Mouse (Mus musculus) right cerebral cortex, postnatal 4 days (tissue): ENCODE data around the gene Plpp1.

Experiments
- DNase-seq: peaks from one replicate; pipeline ENCODE4 v3.0.0-alpha.2; 2022

Plpp1 gene

DNA sequence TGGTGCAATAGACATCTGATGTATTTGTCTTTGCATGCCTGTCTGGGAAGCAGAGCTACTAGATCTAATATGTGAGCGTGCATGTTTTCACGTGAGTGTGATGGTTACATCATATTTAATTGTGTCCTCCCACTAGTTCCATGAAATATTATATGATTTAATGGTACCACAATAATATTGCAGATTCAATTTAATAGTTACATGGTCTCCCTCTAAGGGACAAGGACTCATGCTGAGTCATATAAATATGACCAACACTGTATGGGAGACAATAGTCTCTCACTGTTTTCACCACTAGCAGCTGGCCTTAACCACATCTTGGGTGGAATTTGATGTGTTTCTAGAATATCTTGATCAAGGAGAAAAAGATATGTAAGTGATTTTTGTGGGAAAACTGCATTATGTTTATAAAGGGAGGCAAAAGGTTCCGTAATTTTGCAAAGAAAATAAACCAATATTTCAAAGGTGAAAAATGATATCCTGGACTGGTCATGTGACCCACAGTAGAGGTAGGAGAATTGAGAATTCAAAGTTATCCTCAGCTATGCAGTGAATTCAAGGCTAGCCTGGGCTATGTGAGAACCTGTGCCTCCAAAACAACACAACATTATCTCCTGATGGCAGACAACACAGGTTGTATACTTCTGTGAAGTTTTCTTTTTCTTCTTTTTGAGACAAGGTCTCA, 26.5 kb upstream of the Plpp1 start:
- no peak for DNase-seq

DNA sequence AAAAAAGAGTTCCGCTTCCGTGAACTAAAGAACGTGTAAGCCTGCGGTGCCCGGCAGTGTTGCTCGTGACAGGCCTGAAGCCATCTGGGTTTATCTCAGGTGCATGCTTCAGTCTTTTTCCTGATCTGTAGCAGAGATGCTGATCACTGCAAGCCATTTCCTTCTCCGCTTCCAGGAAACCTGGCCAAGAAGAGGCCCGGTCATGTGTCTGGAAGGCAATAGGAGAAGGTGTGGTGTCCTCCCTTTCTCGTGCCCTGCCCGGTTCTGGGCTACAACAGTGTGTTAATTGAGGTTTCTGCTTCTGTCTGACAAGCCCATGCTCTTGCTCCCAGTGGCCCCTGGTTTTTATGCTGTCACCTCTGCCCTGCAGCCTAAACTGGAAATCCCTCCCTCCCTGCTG, 24.7 kb upstream of the Plpp1 start:
- DNase-seq, result no peak

GRCm38 (mm10) chr13:112778407-112778806, 22.2 kb upstream of the Plpp1 start:
- no peak for DNase-seq

DNA sequence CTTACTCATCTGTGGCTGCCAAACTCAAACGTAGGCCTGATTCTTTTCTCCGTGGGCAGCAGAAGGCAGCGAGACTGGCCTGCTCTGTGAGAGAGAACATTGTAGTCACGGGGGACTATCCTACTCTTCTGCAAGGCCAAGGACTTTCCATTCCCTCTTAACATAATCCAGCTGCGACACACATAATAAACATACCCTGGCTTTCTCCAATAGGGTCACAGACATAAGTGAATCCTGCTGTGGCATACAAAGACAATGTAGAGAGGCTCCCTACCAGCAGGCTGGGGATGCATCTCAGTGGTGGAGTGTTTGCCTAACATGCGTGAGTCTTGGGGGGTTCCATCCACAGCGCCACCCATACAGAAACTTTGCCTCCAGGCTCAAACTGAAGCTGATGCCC, 15.3 kb upstream of the Plpp1 start:
- no peak for DNase-seq

DNA sequence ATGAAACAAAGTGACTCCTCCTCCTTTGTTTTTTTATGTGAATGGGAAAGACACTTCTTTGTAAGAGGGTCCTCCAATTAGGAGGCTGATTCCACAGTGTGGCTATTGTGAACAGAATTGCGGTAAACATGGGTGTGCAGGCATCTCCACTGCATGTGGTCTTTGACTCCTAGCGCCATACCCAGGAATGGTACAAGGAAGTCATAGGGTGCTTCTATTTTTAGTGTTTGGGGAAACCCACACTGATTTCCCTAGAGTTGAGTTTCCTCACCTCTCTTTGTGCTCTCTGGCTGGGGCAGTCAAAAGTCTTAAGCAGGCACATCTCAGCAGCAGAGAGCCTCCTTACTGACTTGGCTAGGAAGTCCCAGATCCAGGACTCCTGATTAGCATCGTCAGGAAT, 14.4 kb upstream of the Plpp1 start:
- DNase-seq, result no peak

- no peak for DNase-seq
Observed at GRCm38 (mm10) chr13:112786942-112787533, 13.6 kb upstream of the Plpp1 start.

GRCm38 (mm10) chr13:112790774-112791173, 9.8 kb upstream of the Plpp1 start:
- DNase-seq, result no peak

DNA sequence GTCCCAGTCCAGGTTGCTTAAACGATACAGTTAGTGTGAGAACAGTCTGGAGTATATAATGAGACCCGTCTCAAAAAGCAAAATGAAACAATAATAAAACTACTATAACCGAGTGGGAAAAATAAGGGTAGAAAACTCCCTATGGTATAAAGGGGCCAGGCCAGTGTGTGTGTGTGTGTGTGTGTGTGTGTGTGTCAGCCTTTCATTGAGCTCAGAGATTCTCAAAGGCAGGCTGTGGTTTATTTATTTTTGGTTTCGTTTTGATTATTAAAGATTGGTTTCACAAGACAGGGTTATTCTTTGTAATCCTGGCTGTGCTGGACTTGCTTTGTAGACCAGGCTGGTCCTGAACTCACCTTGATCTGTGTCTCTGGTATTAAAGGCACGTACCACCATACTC, 8.7 kb upstream of the Plpp1 start:
- no peak for DNase-seq

DNA sequence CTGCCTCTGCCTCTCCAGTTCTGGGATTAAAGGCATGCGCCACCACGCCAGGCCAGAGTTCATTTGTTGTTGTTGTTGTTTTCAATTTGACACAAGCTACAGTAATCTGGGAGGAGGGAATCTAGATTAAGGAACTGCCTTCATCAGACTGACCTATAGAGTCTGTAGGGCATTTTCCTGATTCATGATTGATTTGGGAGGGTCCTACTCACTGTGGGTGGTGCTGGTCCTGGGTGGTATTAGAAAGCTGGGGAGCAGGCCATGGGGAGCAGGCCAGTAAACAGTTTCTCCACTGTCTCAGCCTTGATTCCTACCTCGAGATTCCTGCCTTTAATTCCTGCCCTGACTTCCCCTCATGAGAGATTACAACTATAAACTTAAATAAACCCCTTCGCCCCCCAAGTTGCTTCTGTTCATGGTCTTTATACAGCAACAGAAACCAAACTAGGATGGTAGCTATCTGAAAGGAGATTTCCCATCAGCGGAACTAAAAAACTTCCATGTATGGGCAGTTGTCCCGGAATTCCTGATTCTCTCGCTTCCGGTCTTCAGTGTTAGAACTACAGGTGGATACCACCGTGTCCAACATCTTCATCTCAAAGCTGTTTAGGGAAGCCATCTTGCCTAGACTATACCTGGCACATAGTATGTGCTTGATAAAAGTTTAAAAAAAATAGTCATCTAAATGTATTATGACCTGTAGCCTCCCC, 2.2 kb upstream of the Plpp1 start:
- no peak for DNase-seq

DNA sequence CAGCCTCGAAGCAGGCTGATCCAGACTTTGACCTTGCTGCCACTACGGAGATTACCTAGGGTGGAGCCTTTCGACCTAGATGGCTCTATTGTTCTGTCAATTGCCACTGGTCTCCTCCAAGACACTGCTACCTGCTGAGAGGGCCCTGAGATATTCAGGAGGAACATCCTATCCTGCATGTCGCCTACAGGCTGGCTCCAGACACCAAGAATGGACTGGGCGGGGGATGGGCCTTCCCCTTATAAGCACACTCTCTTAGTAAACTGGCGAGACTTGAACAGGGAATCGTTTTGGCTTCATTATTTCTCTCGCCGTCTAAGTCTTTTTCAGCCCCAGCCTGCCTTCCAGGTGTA, 1.7 kb upstream of the Plpp1 start:
- no peak for DNase-seq

- no peak for DNase-seq
Observed at GRCm38 (mm10) chr13:112799721-112800241, 811 bp upstream of the Plpp1 start.

- no peak for DNase-seq
Observed at GRCm38 (mm10) chr13:112801381-112802004, 901 bp downstream of the Plpp1 start.

GRCm38 (mm10) chr13:112803106-112803505, 2.5 kb downstream of the Plpp1 start:
- no peak for DNase-seq

- DNase-seq, result no peak
Observed at GRCm38 (mm10) chr13:112803661-112804060, 3.1 kb downstream of the Plpp1 start.

DNA sequence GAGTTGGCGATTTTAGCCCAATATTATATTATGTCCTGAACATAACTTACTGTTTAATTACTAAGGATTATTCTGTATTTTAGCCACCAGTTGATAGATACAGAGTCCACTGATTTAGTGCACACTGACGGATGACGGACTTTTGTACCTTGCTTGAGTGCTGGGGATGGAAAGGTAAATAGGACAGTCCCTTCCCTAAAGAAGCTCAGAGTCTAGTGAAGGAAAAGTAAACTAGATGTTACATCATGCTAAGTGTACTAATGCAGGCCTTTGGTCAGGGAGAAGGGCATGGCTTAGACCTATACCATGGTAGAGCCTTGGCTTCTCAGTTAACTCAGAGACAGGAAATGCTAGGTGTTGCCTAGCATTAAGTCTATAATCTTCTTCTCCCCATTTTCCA, 4.9 kb downstream of the Plpp1 start:
- no peak for DNase-seq

- no peak for DNase-seq
Observed at GRCm38 (mm10) chr13:112807936-112808667, 7.5 kb downstream of the Plpp1 start.

GRCm38 (mm10) chr13:112809504-112810247, 9.1 kb downstream of the Plpp1 start:
- DNase-seq, result no peak

DNA sequence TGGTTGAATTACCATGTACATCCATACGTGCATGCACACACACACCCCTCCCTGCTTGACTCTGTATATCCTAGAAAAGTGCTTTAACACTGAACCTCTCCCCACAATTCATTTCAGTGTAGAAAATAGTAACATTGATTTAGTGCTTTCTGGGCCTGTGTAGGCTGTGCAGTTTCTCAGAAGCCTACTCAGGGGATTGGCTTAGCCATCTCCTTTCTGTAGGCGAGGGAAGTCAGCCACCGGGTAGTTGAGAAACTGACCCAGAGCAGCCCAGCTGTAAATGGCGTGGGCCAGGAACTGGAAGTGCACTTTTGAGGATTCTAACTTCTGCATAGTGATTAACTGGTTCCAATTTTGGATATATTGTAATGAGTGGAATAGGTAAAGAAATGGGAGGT, 9.7 kb downstream of the Plpp1 start:
- DNase-seq, result no peak

- no peak for DNase-seq
Observed at GRCm38 (mm10) chr13:112810751-112811150, 10.2 kb downstream of the Plpp1 start.

GRCm38 (mm10) chr13:112811708-112812403, 11.3 kb downstream of the Plpp1 start:
- DNase-seq, result no peak

GRCm38 (mm10) chr13:112815996-112816395, 15.4 kb downstream of the Plpp1 start:
- DNase-seq, result no peak

DNA sequence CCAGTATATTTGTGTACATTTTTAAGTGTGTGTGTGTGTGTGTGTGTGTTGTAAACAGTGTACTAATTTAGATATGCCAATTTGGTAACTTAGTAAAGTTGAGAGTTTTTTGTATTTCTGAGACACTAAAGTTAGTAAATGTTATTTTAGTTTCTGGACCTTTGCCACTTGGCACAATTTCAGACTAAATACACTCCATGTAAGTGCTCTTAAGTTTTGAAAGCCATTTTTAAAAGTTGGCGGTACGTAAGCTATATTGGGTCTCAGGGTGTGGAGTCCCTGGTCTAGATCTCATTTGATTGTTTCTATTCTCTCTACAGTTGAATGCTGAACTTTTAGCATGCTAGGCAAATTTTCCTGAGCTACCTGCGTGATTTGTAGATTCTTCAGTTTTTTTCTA, 17.5 kb downstream of the Plpp1 start:
- no peak for DNase-seq
